Mouse (Mus musculus) ES-Bruce4 (cell line): ENCODE results near the gene Tnfaip8l2. TPM values are rescaled to one million over a fixed set of nuclear protein-coding genes. Genes with fewer than 3 reads are reported as not detected.
A peak's percentile ranks its signal among the peaks of the same experiment; 100 is the strongest.
"Not testable (repeated sequence)": the region's sequence is repeated elsewhere in the genome, so short reads cannot be mapped to it uniquely, and the experiment has no call there.

Source experiments
- H3K27ac ChIP-seq: 2 replicates; pipeline ENCODE4 v1.5.1; 2012; ENCODE audit warnings: low read length, inconsistent platforms; ENCODE audit not compliant: insufficient read depth
- H3K27me3 ChIP-seq: 2 replicates; pipeline ENCODE4 v1.6.1; 2012; ENCODE audit warnings: mild to moderate bottlenecking, low read length, inconsistent platforms; ENCODE audit not compliant: control insufficient read depth, poor library complexity, insufficient read depth, severe bottlenecking
- H3K36me3 ChIP-seq: 2 replicates; pipeline ENCODE4 v1.6.1; 2012; ENCODE audit warnings: inconsistent platforms, mild to moderate bottlenecking, low read length, moderate library complexity; ENCODE audit not compliant: control insufficient read depth, poor library complexity, insufficient read depth, severe bottlenecking
- H3K4me1 ChIP-seq: one replicate; pipeline ENCODE4 v1.8.1; 2011; ENCODE audit warnings: low read length; ENCODE audit not compliant: control insufficient read depth, insufficient read depth
- H3K4me3 ChIP-seq: 2 replicates; pipeline ENCODE4 v1.5.1; 2011; ENCODE audit warnings: low read depth, mild to moderate bottlenecking, low read length
- H3K9ac ChIP-seq: 2 replicates; pipeline ENCODE4 v1.6.1; 2012; ENCODE audit warnings: low read depth, mild to moderate bottlenecking, inconsistent platforms; ENCODE audit not compliant: poor library complexity, severe bottlenecking
- H3K9me3 ChIP-seq: replicated peaks from 2 replicates; pipeline ENCODE4 v1.6.1; 2012; ENCODE audit warnings: mild to moderate bottlenecking, low read length, inconsistent platforms; ENCODE audit not compliant: control insufficient read depth, poor library complexity, insufficient read depth, severe bottlenecking
- CTCF ChIP-seq: IDR thresholded peaks from one replicate; pipeline ENCODE4 v1.8.1; 2011; ENCODE audit warnings: low read depth, low read length
- EP300 ChIP-seq: IDR thresholded peaks from 2 replicates; pipeline ENCODE4 v1.6.1; 2011; ENCODE audit warnings: low read depth, low read length; ENCODE audit not compliant: insufficient read depth
- POLR2A ChIP-seq: IDR thresholded peaks from one replicate; pipeline ENCODE4 v1.8.1; 2011; ENCODE audit warnings: low read length; ENCODE audit not compliant: insufficient read depth
- polyA plus RNA-seq: library from polyadenylated mRNA; stranded (reverse); fragments of >200 nt; gene quantifications from 2 replicates; pipeline ENCODE4 v1.2.4, GENCODE M21; 2011; ENCODE audit warnings: low read depth; ENCODE audit not compliant: missing spikeins, insufficient read depth, insufficient read length

Tnfaip8l2 gene
- polyA plus RNA-seq, 1 experiment, result not detected

- Histone ChIP-seq H3K36me3 (peaks cover 42% of the 10 kb centered on the region), H3K27me3 (no peaks in the 10 kb centered on the region), H3K9me3 (no peaks in the 10 kb centered on the region), H3K27ac (no peak overlapping the region), H3K9ac (no peak overlapping the region), H3K4me3 (no peak overlapping the region), H3K4me1 (peaks cover 3% of the 10 kb centered on the region)
- TF ChIP-seq POLR2A (no peak), CTCF (no peak), EP300 (no peak)
Observed at GRCm38 (mm10) chr3:95121580-95121979, 20.6 kb downstream of the Tnfaip8l2 start.

- no peak overlapping the region for H3K9ac ChIP-seq
- no peak overlapping the region for H3K27ac ChIP-seq
- TF ChIP-seq POLR2A (no peak), CTCF (no peak), EP300 (no peak)
- H3K9me3 ChIP-seq, result no peaks in the 10 kb centered on the region
- H3K4me3 ChIP-seq, result no peak overlapping the region
- no peaks in the 10 kb centered on the region for H3K4me1 ChIP-seq
- no peaks in the 10 kb centered on the region for H3K27me3 ChIP-seq
- H3K36me3 ChIP-seq, result peaks cover 44% of the 10 kb centered on the region
Observed at GRCm38 (mm10) chr3:95117751-95118150, 24.4 kb downstream of the Tnfaip8l2 start.

GRCm38 (mm10) chr3:95112760-95113159, 29.4 kb downstream of the Tnfaip8l2 start:
- Histone ChIP-seq H3K27ac (no peak overlapping the region), H3K4me3 (no peak overlapping the region), H3K9me3 (no peaks in the 10 kb centered on the region), H3K36me3 (peaks cover 3% of the 10 kb centered on the region; the same call in 1 of the 2 replicates), H3K27me3 (no peaks in the 10 kb centered on the region), H3K4me1 (no peaks in the 10 kb centered on the region), H3K9ac (no peak overlapping the region)
- TF ChIP-seq CTCF (no peak), POLR2A (no peak), EP300 (no peak)

- peak within 1 kb of the TSS; percentile 81 for H3K9ac ChIP-seq
- peak within 1 kb of the TSS; percentile 74 for H3K4me3 ChIP-seq
- H3K36me3 ChIP-seq, result peaks cover 2% of the 10 kb centered on the region; the same call in 1 of the 2 replicates
- H3K4me1 ChIP-seq, result no peaks in the 10 kb centered on the region
- H3K9me3 ChIP-seq, result no peaks in the 10 kb centered on the region
- H3K27me3 ChIP-seq, result no peaks in the 10 kb centered on the region
- TF ChIP-seq CTCF, result no peak
- TF ChIP-seq POLR2A, result no peak
- TF ChIP-seq EP300, result 0 out of 2 replicates have a peak, but pooled peaks have one; percentile 49
- H3K27ac ChIP-seq, result peak within 1 kb of the TSS; percentile 59; the same call in 1 of the 2 replicates
Observed at GRCm38 (mm10) chr3:95110911-95111726, 31.0 kb downstream of the Tnfaip8l2 start, which contains the start of gene Vps72. TSS of gene Vps72 (plus strand) at chr3:95111022.

GRCm38 (mm10) chr3:95107898-95108297, 34.3 kb downstream of the Tnfaip8l2 start:
- TF ChIP-seq EP300 (no peak), POLR2A (no peak), CTCF (no peak)
- H3K27ac ChIP-seq, result no peak overlapping the region
- H3K4me1 ChIP-seq, result no peaks in the 10 kb centered on the region
- H3K4me3 ChIP-seq, result no peak overlapping the region
- no peaks in the 10 kb centered on the region for H3K27me3 ChIP-seq
- H3K9me3 ChIP-seq, result no peaks in the 10 kb centered on the region
- H3K36me3 ChIP-seq, result peaks cover 3% of the 10 kb centered on the region; the same call in 1 of the 2 replicates
- no peak overlapping the region for H3K9ac ChIP-seq

- H3K9ac ChIP-seq, result 0 out of 2 replicates have a peak overlapping the region, but pooled peaks have one; percentile 38
Observed at GRCm38 (mm10) chr3:95107308-95107707, 34.9 kb downstream of the Tnfaip8l2 start.

More at GRCm38 (mm10) chr3:95107308-95107707, 34.9 kb downstream of the Tnfaip8l2 start:
- H3K27ac ChIP-seq, H3K9me3 ChIP-seq, H3K4me3 ChIP-seq, H3K36me3 ChIP-seq, H3K27me3 ChIP-seq, H3K4me1 ChIP-seq: not testable (repeated sequence)
